Mouse (Mus musculus) CH12.LX (cell line): ENCODE results near the gene Thrap3. TPM values are rescaled to one million over a fixed set of nuclear protein-coding genes. Genes with fewer than 3 reads are reported as not detected.

ENCODE experiments used
- DNase-seq: peaks from one replicate; pipeline ENCODE4 v3.0.0-alpha.2; 2013; ENCODE audit errors: extremely low read depth
- H3K27ac ChIP-seq: 2 replicates; pipeline ENCODE4 v1.5.1; 2012; ENCODE audit warnings: low read depth, mild to moderate bottlenecking, control low read depth, moderate library complexity; ENCODE audit not compliant: insufficient read depth
- H3K27me3 ChIP-seq: replicated peaks from 2 replicates; pipeline ENCODE3; 2012; ENCODE audit warnings: inconsistent platforms
- H3K36me3 ChIP-seq, 2 experiments: replicated peaks in 1 of 2; 2 replicates each; pipeline versions ENCODE3 to v1.6.1; 2012; ENCODE audit warnings: inconsistent platforms in 1 of 2, low read length in 1 of 2, mild to moderate bottlenecking in 1 of 2, mixed read lengths in 1 of 2, moderate library complexity in 1 of 2; ENCODE audit not compliant: control insufficient read depth in 1 of 2, insufficient read depth in 1 of 2
- H3K4me1 ChIP-seq, 2 experiments: 2 replicates each; pipeline ENCODE4 v1.6.1; 2012; ENCODE audit warnings: inconsistent platforms in 1 of 2, moderate library complexity in 1 of 2; ENCODE audit not compliant: insufficient read depth in 2 of 2, control insufficient read depth in 1 of 2
- H3K4me2 ChIP-seq: 2 replicates; pipeline ENCODE4 v1.6.1; 2012; ENCODE audit warnings: low read depth, mild to moderate bottlenecking, control low read depth; ENCODE audit not compliant: poor library complexity, insufficient read depth, severe bottlenecking
- H3K4me3 ChIP-seq, 3 experiments: fragments of 150-350 bp in 1 of 3; sonication (generic) in 1 of 3; replicated peaks in 1 of 3; 2 replicates each; pipeline versions ENCODE3 to v1.5.1; 2011 to 2012; ENCODE audit warnings: low read depth in 2 of 3, low read length in 2 of 3, mild to moderate bottlenecking in 2 of 3, moderate library complexity in 2 of 3, control low read depth in 1 of 3, improper control_type of control experiment in 1 of 3, inconsistent platforms in 1 of 3, mixed read lengths in 1 of 3; ENCODE audit not compliant: poor library complexity in 1 of 3
- H3K79me2 ChIP-seq: replicated peaks from 2 replicates; pipeline ENCODE4 v1.6.1; 2012; ENCODE audit warnings: mild to moderate bottlenecking, moderate library complexity; ENCODE audit not compliant: control insufficient read depth, poor library complexity, insufficient read depth, severe bottlenecking; ENCODE audit errors: extremely low read depth
- H3K9ac ChIP-seq: 2 replicates; pipeline ENCODE4 v1.6.1; 2012; ENCODE audit warnings: low read depth, mild to moderate bottlenecking, control low read depth, moderate library complexity; ENCODE audit not compliant: insufficient read depth
- H3K9me3 ChIP-seq: replicated peaks from 2 replicates; pipeline ENCODE3; 2012; ENCODE audit warnings: low read length, inconsistent platforms, mixed read lengths
- BHLHE40 ChIP-seq: IDR thresholded peaks from 2 replicates; pipeline ENCODE4 v1.6.1; 2011; ENCODE audit warnings: mild to moderate bottlenecking, low read depth, low read length, improper control_type of control experiment
- CHD1 ChIP-seq: IDR thresholded peaks from 2 replicates; pipeline ENCODE4 v1.6.1; 2012; ENCODE audit warnings: low read depth, low read length, improper control_type of control experiment, inconsistent platforms
- CTCF ChIP-seq, 2 experiments: IDR thresholded peaks in 1 of 2; conservative IDR thresholded peaks in 1 of 2; 2 replicates each; pipeline ENCODE4 v1.5.1; 2011 to 2012; ENCODE audit warnings: low read depth in 2 of 2, low read length in 2 of 2, improper control_type of control experiment in 1 of 2, inconsistent platforms in 1 of 2, mild to moderate bottlenecking in 1 of 2, moderate library complexity in 1 of 2
- ELF1 ChIP-seq: IDR thresholded peaks from 2 replicates; pipeline ENCODE4 v1.6.1; 2014; ENCODE audit warnings: low read depth, mild to moderate bottlenecking, inconsistent platforms, low read length, improper control_type of control experiment
- GABPA ChIP-seq: IDR thresholded peaks from 2 replicates; pipeline ENCODE4 v1.6.1; 2012; ENCODE audit warnings: low read depth, low read length, improper control_type of control experiment, inconsistent platforms; ENCODE audit not compliant: insufficient replicate concordance
- HCFC1 ChIP-seq: IDR thresholded peaks from 2 replicates; pipeline ENCODE4 v1.6.1; 2012; ENCODE audit warnings: low read depth, mild to moderate bottlenecking, inconsistent platforms, low read length, improper control_type of control experiment
- JUND ChIP-seq: conservative IDR thresholded peaks from 2 replicates; pipeline ENCODE4 v1.6.1; 2011; ENCODE audit warnings: low read depth, low read length, improper control_type of control experiment
- KAT2A ChIP-seq: IDR thresholded peaks from 2 replicates; pipeline ENCODE4 v1.6.1; 2012; ENCODE audit warnings: low read length, improper control_type of control experiment, inconsistent platforms; ENCODE audit not compliant: insufficient replicate concordance
- MAFK ChIP-seq: IDR thresholded peaks from 2 replicates; pipeline ENCODE4 v1.6.1; 2011; ENCODE audit warnings: low read length, improper control_type of control experiment; ENCODE audit not compliant: insufficient replicate concordance
- MAX ChIP-seq: IDR thresholded peaks from 2 replicates; pipeline ENCODE4 v1.6.1; 2011; ENCODE audit warnings: low read length, improper control_type of control experiment
- NELFE ChIP-seq: IDR thresholded peaks from 2 replicates; pipeline ENCODE4 v1.6.1; 2011; ENCODE audit warnings: low read depth, low read length, improper control_type of control experiment
- NRF1 ChIP-seq: IDR thresholded peaks from 2 replicates; pipeline ENCODE4 v1.6.1; 2014; ENCODE audit warnings: low read depth, mild to moderate bottlenecking, inconsistent platforms, low read length, improper control_type of control experiment, moderate library complexity
- PAX5 ChIP-seq: IDR thresholded peaks from 2 replicates; pipeline ENCODE4 v1.6.1; 2012; ENCODE audit warnings: low read length, inconsistent platforms, mixed read lengths
- RAD21 ChIP-seq: IDR thresholded peaks from 2 replicates; pipeline ENCODE4 v1.6.1; 2011; ENCODE audit warnings: low read depth, mild to moderate bottlenecking, low read length, improper control_type of control experiment, moderate library complexity
- RCOR1 ChIP-seq: conservative IDR thresholded peaks from 2 replicates; pipeline ENCODE4 v1.6.1; 2012; ENCODE audit warnings: low read depth, mild to moderate bottlenecking, inconsistent platforms, low read length, improper control_type of control experiment
- SMC3 ChIP-seq: IDR thresholded peaks from 2 replicates; pipeline ENCODE4 v1.6.1; 2011; ENCODE audit warnings: low read depth, low read length, improper control_type of control experiment
- TBP ChIP-seq: conservative IDR thresholded peaks from 2 replicates; pipeline ENCODE4 v1.6.1; 2011; ENCODE audit warnings: low read depth, low read length, improper control_type of control experiment
- TCF12 ChIP-seq: IDR thresholded peaks from 2 replicates; pipeline ENCODE4 v1.6.1; 2014; ENCODE audit warnings: low read depth, mild to moderate bottlenecking, inconsistent platforms, low read length, improper control_type of control experiment
- ZNF384 ChIP-seq: IDR thresholded peaks from 2 replicates; pipeline ENCODE4 v1.6.1; 2012; ENCODE audit warnings: low read depth, low read length, improper control_type of control experiment, inconsistent platforms
- dilution Hi-C: fragments of 300-500 bp; cut with MboI; formaldehyde crosslinking; loops from 2 replicates; pipeline ENCODE4 v1.14.3; 2020; ENCODE audit warnings: low sequenced_read_pairs; ENCODE audit not compliant: extremely low pct_unique_long_range_greater_than_20kb, extremely low pct_ligation_motif_present
- in situ Hi-C: fragments of 300-500 bp; cut with MboI; formaldehyde crosslinking; loops from 3 replicates; pipeline ENCODE4 v1.14.3; 2019; ENCODE audit warnings: low sequenced_read_pairs, low pct_ligation_motif_present, low pct_unique_long_range_greater_than_20kb, mixed read lengths
- polyA plus RNA-seq: library from polyadenylated mRNA; unstranded; fragments of >175 nt; gene quantifications from 2 replicates; pipeline ENCODE4 v1.2.1, GENCODE M21; 2012; ENCODE audit warnings: low read depth; ENCODE audit not compliant: insufficient read length
- total RNA-seq, 2 experiments: library from RNA; depleted of rRNA; stranded (reverse); fragments of 300-350 nt in 1 of 2; fragments of >200 nt in 1 of 2; gene quantifications; 2 replicates each; pipeline ENCODE4 v1.2.3; 2012 to 2014

The Thrap3 gene
- total and polyA plus RNA-seq, 3 experiments = 140 to 327 (median 183) TPM

- in situ Hi-C loops = no loop called here
- dilution Hi-C loops = no loop called here
- Histone ChIP-seq H3K36me3 (peaks cover 0 to 63% of the 10 kb centered on the region in 2 experiments), H3K4me1 (peaks cover 11 to 14% of the 10 kb centered on the region in 2 experiments; a peak in 3 of 4 replicates), H3K4me3 (no peak overlapping the region), H3K9me3 (no peaks in the 10 kb centered on the region), H3K4me2 (no peak overlapping the region), H3K79me2 (no peaks in the 10 kb centered on the region), H3K27me3 (no peaks in the 10 kb centered on the region), H3K27ac (no peak overlapping the region), H3K9ac (no peak overlapping the region)
- no peak for TF ChIP-seq TCF12
- no peak for TF ChIP-seq CHD1
- TF ChIP-seq HCFC1 = no peak
- TF ChIP-seq MAFK = no peak
- TF ChIP-seq TBP = no peak
- no peak for TF ChIP-seq BHLHE40
- DNase-seq = no peak
Measured at GRCm38 (mm10) chr4:126150949-126151320, 51.6 kb downstream of the Thrap3 start.

DNA sequence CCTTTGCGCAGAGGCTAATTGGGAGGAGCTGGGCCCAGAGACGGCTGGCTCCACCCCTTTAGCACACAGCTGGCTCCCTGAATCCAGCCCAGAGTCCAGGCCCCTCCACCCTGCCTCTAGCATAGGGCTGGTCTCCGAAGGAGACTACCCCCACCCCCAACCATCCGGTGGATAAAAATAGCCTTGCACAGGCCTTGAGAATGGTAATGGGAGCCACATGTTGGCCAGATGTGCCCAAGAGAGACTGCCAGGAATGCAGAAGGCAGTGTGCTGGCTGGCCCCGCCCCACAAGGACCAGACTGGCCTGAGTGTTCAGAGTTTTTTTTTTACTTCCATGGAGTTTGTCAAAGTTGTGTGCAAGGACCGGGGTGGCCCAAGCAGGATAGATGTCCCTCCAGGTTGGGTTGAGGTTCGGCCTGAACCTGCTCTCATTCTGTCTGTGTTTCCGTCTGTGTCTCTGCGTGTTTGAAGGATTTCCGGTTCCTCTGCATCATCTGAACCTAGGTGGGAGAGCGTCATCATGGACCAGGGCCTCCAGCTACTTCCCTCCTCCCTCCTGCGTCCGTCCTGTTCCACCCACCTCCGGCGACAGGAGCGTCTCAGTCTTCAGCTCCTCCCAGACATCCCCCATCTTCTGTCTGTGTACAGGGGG lies 52.1 kb downstream of the Thrap3 start:
- no peak for DNase-seq
- Histone ChIP-seq H3K27ac (no peak overlapping the region), H3K9me3 (no peaks in the 10 kb centered on the region), H3K9ac (no peak overlapping the region), H3K79me2 (no peaks in the 10 kb centered on the region), H3K4me3 (no peak overlapping the region), H3K4me2 (no peak overlapping the region)
- dilution Hi-C loops (no loop called here), in situ Hi-C loops (no loop called here)
- TF ChIP-seq RAD21 (no peak), ELF1 (no peak), RCOR1 (no peak), NRF1 (no peak), TBP (no peak), PAX5 (no peak), GABPA (no peak), SMC3 (no peak), JUND (no peak), HCFC1 (no peak), ZNF384 (no peak), NELFE (no peak), CTCF (conservative IDR thresholded peaks at IDR 0.05 in 1 of 2, IDR thresholded peaks at IDR 0.05 in 1 of 2; ENCODE audit: low read depth in 2 of 2, low read length in 2 of 2) (no peak), MAX (no peak), TCF12 (no peak), KAT2A (no peak)
- TF ChIP-seq, all 38 proteins: peak for 0
- Histone ChIP-seq H3K36me3 (peaks cover 0 to 57% of the 10 kb centered on the region in 2 experiments), H3K4me1 (peaks cover 11 to 14% of the 10 kb centered on the region in 2 experiments; a peak in 3 of 4 replicates), H3K27me3 (no peaks in the 10 kb centered on the region)
